Mouse (Mus musculus) spleen, adult 12 weeks (tissue): ENCODE data around the gene Pex26.

Experiments
- DNase-seq: peaks from one replicate; pipeline ENCODE4 v3.0.0; 2022; ENCODE audit warnings: low spot score

Gene Pex26

GRCm38 (mm10) chr6:121166098-121166552 is 17.3 kb upstream of the Pex26 start:
- no peak for DNase-seq

GRCm38 (mm10) chr6:121167381-121167975 is 16.0 kb upstream of the Pex26 start:
- DNase-seq = no peak

GRCm38 (mm10) chr6:121171102-121171501 is 12.4 kb upstream of the Pex26 start:
- DNase-seq = no peak

DNA sequence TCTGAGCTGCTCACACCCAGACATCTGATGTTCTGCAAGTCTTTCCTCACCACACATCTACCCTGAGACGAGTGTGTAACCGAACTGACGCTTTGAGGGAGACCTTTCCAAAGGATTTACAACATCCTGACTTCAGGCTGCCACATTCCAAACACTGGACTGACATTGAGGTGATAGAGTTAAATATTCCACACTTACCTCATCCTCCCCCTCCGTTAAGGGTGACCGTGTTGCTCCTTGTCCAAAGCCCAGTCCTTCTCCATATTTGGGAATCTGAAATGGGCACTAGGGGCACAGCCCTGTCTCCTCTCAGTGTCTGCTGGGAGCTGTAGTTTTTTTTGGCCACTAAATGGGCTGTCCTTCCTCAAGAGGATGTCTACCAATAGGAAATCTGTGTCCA is 10.0 kb upstream of the Pex26 start:
- DNase-seq = no peak

- no peak for DNase-seq
These were observed 8.7 kb upstream of the Pex26 start for GRCm38 (mm10) chr6:121174761-121175160.

- no peak for DNase-seq
These were observed 7.3 kb upstream of the Pex26 start for GRCm38 (mm10) chr6:121176011-121176730.

- no peak for DNase-seq
These were observed 6.8 kb upstream of the Pex26 start for GRCm38 (mm10) chr6:121176731-121177098.

- no peak for DNase-seq
These were observed 6.3 kb upstream of the Pex26 start for GRCm38 (mm10) chr6:121177118-121177708.

DNA sequence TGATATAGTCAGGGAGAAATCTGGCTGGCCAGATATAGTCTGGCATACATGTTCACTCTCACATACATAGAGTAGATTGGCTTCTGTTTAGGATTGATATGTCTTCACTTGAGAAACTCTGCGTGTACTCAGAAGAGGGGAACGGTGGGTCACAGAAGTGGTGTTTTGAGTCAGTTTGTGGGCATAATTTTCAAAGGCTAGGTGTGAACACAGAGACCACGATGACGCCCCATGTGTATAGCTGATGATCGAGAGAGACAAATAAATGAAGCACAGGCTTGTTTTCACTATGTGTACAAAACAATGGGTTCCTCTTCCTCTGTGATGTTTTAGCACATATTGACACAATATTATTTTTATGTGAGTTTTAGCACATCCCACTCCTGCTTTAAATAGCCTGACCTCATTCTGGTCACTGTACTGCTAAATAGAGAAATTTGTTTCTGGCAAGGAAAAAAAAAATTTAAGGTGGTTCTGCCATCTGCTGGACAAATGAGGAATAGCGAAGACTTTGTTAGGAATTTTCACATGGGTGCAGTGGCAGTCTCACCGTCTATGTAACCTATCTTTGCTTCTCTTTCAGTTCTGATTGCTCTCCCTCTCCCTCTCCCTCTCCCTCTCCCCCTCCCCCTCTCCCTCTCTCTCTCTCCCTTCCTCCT is 4.6 kb upstream of the Pex26 start:
- peak; percentile 19 for DNase-seq

- DNase-seq = no peak
These were observed 3.6 kb upstream of the Pex26 start for GRCm38 (mm10) chr6:121179846-121180245.

DNA sequence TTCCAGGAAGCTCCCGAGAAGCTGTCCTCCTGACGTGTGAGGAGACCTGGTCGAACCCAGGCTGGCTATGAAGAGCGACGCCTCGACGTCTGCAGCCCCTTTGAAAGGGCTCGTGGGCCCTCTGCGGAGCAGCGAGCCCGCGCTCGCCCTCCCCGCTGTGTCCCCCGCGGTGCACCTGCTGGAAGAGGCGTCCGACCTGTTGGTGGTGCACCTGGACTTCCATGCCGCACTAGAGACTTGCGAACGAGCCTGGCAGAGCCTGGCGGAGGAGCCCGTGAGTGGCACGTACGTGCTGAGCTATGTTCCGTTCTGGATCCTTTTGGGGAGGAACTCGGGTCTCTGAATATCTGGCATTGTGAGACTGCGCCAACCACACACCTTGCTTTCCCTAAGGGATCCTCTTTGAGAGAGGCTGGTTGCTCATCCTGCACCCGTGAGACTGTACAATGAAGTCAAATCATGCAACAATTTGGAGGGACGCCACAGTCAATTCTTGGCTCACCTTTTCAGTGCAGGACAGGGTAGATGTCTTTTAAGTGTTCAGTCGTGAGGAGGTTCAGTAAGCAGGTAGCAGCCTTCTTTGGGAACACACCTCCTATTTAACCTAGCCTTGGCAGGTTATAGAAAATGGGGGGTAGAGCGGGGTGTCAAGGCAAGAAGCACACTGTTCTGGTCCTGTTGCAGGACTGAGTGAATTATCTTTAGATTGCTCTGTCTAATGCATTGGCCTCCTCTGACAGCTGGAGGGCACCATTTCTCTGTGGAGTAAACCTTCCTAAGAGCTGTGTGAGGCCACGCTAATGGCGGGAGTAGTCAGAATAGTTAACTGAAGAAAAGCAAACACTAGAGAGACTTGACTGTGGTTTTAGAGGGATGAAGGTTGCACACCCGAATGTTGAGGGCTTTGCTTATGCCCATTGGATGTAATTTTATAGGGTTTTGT is 1.0 kb downstream of the Pex26 start:
- DNase-seq = peak; percentile 35

GRCm38 (mm10) chr6:121185232-121185631 is 1.8 kb downstream of the Pex26 start:
- DNase-seq = no peak

DNA sequence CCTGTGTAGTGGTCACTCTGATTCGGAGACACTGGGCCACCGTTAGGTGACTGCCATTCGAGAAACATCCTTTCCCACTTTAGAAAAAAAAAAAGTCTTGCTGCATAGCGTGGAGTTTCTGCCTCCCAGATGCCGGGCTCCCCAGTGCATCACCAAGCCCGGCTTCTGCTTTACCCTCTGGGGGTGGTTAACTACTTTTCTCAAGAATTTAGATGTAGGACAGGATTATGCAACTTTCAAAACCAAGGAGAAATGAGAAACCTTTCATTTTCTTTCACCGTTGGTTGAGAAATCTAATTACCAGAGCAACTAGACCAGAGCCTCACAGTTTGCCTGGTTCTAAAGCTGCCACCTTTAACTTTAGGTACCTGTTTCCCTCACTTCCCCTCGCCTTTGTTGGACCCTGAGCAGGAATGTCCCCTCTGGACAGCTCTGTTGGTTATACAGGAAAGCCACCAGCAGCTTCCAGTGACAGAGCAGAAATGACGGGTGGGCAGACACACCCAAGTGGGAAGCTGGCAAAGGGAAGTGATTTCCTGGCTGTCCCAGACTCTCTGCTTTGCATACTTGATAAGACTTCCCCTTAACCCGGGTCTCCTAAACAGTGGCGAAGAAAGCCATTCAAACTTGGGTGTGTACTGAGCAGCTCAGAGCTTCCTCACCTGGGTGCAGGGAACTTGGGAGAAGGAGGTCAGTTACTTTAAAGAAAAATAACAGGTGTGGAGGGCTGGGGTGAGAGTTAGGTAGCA is 8.0 kb downstream of the Pex26 start:
- DNase-seq = no peak

DNA sequence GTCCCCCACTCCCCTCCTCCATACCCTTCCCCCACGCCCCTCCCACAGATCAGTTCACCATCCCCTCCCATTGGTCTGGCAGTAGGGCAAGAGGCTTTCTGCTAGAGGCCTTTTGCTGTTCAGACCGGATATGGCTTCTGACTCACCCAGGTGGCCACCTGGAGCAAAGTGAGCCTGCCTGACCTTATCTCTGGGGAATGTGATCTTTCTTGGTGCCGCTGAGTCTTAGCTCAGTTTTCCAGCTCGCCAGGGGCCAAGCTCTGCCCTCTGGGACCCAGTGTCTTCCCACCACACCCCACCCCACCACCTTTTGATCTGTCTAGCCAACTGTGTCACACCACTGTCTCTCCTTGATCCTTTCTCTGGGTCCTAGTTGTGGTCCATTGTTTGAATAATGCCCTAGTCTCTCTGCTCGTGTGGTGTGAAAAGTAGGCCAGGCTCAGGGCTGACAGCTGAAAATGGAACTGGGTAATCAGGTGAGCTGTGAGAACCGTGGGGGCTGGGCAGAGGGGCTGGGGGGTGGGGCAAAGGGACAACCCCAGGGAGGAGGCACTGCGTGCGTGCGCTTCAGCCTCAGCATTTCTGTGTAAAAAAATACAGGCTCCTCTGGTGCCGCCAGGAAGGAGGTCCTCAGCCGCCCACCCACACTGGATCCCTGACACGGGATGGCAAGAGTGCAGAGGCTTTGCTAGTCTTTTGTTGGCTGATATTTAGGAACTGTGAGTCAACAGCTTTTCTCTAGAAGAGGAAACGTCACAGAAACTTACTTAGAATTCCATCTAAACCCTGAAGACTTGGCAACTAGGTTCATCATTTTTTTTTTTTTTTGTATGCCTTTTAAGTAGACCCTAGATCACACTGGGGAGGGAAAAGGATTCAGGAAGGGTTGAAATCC is 10.8 kb downstream of the Pex26 start:
- DNase-seq = no peak

DNA sequence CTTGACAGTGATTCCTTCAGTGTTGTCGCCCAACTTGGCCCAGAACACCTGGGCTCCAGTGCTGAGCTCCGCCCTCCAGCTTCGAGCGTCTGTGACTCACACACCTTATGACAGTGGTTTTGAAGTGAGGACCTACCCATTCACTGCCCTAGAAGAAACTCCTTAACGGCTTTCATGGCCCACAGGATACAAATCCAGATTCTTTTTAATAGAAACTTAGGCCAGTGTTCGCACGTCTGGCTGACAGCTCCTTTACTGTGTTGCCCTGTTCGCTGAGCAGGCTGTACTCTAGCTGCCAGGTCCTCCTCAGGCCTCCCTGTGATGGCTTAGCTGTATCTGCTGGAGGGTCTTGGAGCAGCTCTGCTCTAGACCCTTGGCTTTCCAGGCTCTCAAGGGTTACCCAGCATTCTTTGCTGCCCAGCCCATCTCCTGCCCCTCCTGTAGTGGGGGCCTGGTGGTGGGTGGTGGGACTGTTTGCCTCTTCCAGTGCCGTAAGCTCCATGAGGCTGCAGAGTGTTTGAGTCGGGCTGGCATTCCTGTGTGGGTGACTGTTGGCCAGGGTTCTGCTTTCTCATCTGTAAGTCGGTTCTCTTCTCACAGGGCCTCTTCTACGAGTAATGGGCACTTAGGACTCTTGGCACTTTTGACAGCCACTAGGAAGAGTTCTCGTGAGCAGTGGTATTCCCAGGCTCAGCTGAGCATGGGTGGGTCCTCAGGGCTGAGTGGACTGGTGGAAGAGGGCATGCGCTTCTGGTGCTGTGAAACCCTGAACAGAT is 11.7 kb downstream of the Pex26 start:
- DNase-seq = no peak

DNA sequence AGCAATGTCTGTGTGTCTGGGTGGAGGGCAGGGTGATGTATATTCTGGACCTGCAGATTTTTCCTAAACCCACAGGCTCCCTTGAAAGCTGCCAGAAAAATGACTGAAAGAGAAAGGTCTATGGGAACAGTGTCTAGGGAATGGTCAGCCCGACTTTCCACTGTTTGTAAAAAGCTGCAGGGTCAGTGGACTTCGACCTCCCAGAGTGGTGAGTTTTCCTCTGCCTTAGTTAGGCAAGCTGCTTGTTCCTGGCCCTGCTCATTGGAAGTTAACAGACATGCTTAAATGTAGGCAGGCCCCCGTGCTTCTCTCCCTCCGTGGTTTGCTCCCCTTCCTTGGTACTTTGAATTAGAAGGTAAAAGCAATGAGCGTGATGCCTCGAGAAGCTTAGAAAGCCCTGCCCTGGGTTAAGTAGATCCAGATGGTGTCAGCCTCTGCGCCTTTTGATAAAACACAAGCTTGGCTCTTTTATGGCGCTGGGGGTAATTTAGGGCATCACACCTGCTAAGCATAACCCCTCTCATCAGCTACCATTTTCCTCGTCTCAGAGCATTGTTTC is 14.4 kb downstream of the Pex26 start:
- no peak for DNase-seq

GRCm38 (mm10) chr6:121200458-121200857 is 17.0 kb downstream of the Pex26 start:
- DNase-seq = no peak

DNA sequence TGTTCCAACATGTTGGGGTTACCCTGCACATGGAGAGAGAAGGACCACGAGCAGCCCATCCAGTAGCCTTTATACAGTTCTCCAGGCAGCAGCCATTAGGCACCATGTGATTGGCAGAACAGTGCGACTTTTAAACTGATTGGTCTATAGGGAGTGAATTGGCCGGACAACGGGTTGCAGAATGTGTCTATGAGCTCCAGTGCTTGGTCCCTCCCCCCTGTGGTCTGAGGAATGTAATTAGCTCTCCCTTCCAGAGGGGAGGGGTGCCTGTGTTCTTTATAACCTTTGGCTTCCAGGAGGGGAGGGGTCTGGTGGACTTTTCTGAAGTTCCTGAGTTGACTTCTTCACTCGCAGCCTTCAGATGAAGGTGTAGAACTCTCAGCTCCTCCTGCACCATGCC is 18.6 kb downstream of the Pex26 start:
- no peak for DNase-seq

DNA sequence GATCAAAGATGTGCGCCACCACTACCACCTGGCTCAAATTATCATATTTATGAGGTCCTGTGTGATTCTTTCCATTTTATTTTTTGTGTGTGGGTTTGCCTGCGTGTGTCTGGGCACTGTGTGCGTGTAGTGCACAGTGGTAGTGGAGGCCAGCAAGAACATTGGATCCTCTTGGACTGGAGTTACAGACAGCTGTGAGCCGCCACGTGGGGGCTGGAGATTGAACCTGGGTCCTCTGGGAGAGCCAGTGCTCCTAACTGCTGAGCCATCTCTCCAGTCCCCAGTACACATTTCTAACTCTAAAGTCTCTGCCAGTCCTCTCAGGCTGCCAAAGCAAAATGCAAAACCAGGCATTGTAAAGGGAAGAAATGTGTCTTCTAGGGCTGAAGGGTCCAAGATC is 23.0 kb downstream of the Pex26 start:
- no peak for DNase-seq
